Mouse (Mus musculus) kidney, postnatal 36 days (tissue): ENCODE results near the gene Olfr1416.
A peak's percentile ranks its signal among the peaks of the same experiment; 100 is the strongest.
"Not testable (repeated sequence)": the region's sequence is repeated elsewhere in the genome, so short reads cannot be mapped to it uniquely, and the experiment has no call there.

Source experiments
- DNase-seq, 2 experiments: peaks; one replicate each; pipeline ENCODE4 v3.0.0; 2021 to 2022; ENCODE audit warnings: mixed read lengths in 2 of 2

Olfr1416 gene

DNA sequence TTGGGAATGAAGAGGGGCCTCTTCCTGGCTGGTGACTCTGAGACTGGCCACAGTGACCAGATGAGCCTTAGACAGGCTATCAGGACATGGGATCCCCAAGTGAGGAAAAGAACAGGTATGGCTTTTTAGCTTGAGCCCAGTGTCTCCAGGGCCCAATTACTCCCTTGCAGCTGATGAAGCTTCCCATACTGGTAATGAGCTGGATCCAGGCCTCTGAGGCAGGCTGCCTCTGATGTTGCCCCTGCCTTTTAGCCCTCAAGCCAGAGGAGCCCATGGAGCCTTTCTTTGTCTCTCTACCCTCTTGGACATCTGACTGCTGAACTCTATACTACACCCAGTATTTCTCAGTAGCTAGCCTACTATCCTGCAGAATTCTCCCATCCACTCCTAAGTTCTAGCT is at the start of gene Olfr1416:
TSS of gene Olfr1416 (minus strand) at position 101 of the 400 bp plus-strand sequence.
- DNase-seq: no peak

- no peak for DNase-seq
Measured at GRCm38 (mm10) chr1:92523764-92524163, 38.9 kb upstream of the Olfr1416 start.

DNA sequence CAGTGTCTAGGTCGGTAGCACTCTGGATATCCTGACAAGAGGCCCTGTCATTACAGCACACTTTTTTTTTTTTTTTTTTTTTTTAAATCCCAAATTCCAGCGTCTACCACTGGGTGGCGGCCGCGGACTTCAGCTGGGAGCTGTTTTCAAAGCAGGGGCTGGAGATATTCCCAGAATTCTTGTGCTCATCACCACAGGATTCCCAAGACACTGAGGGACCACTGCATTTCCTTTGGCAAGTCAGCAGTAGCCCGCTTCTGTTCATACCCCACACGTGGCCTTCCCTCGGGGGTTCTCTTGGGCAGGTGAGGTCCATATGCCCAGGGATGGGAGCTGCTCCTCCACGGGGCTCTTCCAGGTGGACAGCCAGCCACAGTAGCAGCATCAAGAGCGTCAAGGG is 36.5 kb upstream of the Olfr1416 start:
- peak; percentile 8 to 53 for DNase-seq

DNA sequence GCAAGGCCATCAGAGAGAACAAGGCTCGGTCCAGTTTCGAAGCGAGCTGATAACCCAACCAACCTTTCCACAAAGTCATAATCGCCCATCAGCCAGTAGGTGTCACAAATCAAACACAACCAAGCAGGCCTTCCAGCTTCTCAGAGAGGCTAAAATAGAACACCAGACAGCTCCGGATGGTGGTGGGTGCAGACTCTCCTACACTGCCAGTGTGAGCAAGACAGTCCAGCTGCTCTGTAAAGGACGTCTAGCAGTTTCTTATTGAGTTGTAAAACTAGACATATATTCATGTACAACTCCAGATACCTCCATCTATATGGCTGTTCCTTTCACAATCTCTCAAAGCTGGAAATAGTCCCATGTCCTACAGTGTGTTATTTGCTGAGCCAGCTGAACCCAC is 34.1 kb upstream of the Olfr1416 start:
- DNase-seq: no peak

DNA sequence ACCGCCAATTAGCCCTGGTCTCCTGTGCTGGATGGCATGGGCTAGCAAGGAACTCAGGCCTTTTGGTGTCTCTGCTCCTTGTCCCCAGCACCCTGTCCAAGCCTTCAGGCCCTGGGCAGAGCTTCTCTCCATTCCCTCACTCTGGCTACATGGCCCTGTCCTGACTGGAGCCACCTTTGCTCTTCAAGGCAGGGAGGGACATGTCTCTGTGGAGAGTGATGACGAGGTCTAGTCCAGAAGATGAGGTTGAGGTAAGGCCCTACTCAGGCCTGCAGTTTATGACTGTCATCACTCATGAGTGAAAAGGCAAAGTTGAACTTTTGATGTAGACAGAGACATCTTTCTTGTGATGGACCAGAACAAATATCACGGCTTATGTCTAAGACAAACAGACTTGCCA is 33.6 kb upstream of the Olfr1416 start, which contains the start of gene Olfr1414:
TSS of gene Olfr1414 (minus strand) at position 101 of the 400 bp plus-strand sequence.
- DNase-seq: no peak

GRCm38 (mm10) chr1:92515390-92515789 is 30.5 kb upstream of the Olfr1416 start:
- DNase-seq: no peak

GRCm38 (mm10) chr1:92511646-92512045 is 26.7 kb upstream of the Olfr1416 start:
- DNase-seq: not testable (repeated sequence)

DNA sequence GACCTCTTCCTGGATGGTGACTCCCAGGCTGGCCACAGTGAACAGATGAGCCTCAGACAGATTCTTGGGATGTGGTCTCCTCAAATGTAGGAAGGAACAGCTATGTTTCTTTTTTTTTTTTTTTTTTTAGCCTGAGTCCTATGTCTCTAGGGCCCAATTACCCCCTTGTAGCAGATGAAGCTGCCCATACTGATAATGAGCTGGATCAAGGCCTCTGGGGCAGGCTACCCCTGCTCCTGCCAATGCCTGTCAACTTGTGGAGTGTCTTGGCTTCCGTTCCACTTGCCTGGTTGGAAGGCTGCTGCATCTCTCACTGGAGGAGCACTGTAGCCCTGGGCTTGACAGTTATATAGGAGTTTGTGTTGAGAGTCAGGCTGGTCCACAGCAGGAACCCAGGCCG is 11.1 kb upstream of the Olfr1416 start, which contains the start of gene Olfr1415:
TSS of gene Olfr1415 (minus strand) at position 101 of the 400 bp plus-strand sequence.
- no peak for DNase-seq

- DNase-seq: peak in 1 of 2 experiments; percentile 3
Measured at GRCm38 (mm10) chr1:92474066-92474578, 10.8 kb downstream of the Olfr1416 start.

DNA sequence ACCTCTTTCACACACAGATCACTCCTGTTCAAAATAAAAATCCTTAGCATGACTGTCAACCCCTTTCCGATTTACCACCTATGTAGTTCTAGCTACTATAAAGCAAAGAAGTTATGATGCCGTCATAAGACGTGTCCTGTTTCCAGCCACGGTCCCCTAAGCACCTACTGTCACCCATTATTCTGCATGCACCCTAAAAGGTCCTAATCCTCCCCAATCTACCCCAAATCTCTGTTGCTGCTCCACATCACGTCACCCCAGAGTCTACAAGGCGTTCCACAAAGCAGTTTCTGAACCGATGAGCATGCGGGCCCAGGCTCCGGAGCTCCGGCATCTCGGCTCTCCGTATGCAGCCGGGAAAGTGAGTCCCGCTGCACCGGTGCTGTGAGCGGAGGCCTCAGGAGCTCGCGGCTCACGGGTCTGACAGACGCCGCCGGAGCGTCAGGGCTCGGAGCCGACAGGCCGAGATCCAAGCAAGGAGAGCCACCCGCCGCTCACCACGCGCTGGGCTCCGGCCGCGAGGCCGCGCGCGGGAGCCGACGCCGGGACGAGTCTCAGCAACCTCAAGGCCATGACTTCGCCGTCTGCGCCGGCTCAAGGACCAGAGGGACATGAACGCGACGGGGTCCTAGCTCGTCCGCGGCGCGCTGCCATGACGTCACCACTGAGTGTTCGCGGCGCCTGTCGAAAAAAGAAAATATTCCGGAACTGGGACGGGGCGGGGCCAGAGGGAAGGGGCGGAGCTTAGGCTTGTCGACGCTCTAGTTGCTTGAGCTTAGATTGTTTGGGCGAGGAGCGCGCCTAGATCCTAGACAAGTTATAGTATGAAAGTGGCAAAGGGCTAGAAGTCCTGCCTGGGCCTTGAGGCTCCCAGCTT is 11.5 kb downstream of the Olfr1416 start, which contains the start of gene Ndufa10:
TSS of gene Ndufa10 (minus strand) at position 696 of the 877 bp plus-strand sequence.
- peak; percentile 91 to 98 for DNase-seq

GRCm38 (mm10) chr1:92468891-92469290 is 16.0 kb downstream of the Olfr1416 start:
- no peak for DNase-seq

DNA sequence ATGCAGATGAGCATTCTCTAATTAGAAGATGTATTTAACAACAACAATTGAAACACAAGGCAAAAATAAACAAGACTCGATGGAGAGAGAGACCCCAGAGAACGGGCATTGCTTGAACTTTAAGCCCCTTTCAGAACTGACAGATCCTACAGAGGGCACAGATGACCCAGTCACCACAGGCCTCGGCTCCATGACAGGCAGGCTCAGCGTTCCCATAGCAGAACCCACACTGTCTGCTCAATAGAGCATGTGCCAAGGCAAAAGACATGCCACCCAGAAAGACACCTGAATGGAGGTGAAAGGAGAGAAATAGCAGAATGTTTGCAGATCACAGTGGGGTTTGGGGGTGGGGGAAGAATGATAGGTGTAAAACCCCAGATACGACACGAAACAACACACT is 26.5 kb downstream of the Olfr1416 start:
- DNase-seq: no peak

DNA sequence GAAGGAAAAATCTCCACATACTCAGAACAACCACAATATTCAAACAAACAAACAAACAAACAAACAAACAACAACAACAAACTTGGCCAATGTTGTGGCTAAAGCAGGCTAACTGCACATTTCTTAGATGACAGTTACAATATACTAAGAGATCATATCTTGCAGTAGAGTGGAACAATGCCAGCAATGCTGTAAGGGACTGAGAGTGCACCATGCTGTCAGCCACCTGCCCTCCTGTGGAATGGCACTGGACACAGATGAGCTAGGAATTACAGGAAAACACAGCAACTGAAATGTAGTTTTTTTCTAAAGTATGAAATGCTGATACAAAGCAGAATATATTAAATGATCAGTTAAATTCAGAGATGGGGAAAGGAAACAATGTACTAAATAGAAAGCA is 27.2 kb downstream of the Olfr1416 start:
- no peak for DNase-seq

DNA sequence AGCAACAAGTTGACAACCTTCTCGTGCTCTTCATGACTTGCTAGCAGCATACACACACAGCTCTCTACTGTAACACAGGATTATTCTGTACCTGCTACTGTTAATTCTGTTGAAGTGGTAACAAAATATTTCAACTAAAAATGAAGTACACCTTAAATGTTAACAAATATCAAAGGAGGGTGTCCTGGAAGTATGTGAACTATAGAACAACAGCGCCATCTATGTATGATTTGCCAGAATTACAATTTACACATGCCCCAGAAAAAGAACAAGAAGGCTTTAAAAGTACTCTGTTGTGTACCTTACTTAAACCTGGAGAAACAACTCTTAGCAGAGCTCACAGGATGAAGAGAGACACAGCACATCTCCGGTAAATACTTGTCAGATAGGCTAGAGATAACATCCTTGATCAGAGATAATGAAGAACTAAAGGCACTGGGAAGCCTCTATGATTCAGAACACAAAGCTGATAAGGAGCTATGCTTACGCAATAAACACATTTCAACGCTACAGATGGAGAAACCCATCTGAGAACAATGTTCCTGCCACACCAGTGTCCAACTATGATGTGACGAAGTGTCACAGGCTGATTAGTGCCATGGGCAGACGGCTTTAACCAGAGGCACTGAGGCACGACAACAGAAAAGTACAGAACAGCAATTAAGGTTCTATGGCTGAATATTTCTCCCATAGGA is 31.0 kb downstream of the Olfr1416 start:
- peak in 1 of 2 experiments; percentile 14 for DNase-seq

- no peak for DNase-seq
Measured at GRCm38 (mm10) chr1:92448293-92448692, 36.6 kb downstream of the Olfr1416 start.

DNA sequence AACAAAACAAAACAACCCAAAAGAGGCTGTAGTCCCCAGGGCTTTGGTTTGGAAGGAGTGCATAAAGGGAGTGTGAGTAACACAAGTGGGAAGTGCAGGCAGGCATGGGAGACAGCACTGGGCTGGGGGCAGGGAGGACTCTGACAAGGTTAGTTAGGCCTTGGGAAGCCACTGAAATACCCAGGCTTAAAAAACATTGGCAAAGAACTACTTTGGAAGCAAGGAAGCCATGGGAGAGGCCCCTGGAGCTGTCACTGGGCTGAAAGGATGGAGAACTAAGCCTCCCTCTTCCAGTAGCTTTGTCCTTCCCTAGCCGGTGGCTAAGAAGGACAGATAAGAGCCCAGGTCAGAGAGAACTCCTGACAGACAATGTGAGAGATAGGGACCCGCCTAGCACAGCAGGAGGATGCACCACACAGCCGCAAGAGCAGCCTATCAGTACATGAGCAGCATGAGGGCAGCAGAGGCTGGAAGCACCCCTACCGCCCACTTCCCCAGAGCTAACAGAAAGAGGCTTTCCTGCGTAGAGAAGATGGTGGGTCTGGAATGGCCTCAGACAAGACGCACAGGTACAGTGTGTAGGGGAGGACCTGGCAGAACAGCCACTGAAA is 43.4 kb downstream of the Olfr1416 start:
- DNase-seq: no peak

- DNase-seq: no peak
Measured at GRCm38 (mm10) chr1:92440066-92440750, 44.7 kb downstream of the Olfr1416 start.

DNA sequence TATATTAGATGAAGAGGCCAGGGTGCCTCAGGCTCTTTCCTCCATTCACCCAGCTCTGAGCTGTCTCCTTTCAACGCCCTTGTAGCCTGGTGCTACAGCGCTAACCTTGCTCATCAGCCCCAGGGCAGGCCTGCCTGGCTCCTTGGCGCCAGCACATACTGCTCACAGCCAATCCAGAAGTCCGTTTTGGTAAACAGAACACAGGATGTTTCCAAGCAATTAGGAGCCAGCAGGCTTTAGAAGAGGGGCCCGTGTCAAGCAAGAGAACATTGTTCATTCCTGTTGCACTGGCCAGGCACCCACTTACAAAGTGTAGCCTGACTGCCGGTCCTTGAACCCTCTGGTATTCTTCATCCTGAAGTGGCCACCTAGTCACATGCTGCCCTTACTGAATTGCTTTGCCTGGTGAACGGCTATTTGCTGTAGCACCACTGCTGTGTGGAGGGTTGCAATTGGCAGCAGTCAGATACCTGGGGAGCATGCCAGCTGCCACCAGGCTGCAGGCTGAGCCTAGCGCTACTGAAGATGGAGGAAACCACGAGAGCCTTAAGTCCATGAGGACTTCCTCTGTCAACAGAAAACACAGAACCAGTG is 47.1 kb downstream of the Olfr1416 start:
- DNase-seq: peak; percentile 4 to 27

GRCm38 (mm10) chr1:92436831-92437321 is 48.0 kb downstream of the Olfr1416 start:
- DNase-seq: no peak

DNA sequence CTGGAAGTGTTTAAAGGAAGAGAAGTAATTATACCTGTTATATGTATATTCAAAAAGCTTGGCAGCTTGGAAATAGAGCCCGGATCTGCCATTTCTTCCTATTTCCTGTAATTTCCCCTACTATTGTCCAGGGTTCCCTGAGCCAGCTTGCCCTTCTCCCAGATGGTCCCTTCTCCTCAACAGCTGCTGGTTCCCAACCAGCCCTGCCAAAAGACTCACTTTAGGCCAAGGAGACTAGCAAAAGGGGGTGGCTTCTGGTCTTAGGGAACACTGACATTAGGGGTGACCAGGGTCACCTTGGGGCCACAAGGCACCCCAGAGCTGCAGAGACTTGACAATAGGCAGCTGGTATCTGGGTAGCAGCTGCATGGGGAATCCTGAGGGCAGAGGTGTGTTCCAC is 49.9 kb downstream of the Olfr1416 start:
- DNase-seq: no peak

DNA sequence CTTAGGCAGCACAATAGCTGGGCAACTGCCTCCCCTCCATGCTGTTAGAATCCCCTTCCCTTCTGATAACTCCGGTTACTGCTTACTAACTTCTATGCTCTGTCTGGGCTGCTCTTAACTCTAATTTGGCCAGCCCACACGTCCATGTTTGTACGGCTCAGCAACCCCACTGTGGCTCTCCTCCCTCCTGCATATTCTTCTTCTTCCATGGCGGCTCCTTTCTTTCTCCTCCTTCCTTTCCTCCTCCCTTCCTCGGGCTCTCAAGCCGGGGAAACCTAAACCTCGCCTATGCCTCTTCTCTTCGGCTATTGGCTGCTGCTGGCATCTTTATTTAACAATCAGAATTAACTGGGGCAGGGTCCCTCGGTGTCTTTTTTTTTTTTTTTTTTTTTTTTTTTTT is 52.1 kb downstream of the Olfr1416 start:
- no peak for DNase-seq

DNA sequence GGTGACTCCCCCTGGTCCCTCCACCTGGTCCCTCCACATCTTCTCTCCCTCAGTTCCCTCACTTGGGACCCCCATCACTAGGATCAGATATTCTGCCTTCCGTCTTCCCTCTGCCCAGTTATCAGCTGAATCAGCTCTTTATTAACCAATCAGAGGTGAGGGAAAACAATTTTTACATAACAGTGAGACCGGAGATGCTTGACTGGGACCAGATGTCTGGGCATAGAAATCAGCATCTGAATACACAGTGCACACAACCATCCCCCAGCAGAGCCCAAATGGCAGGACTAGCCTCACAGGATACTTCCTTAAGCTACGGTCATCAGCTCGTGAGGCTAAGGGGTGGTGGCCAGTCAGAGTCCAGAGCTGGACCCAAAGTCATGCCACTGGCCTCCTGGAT is 52.8 kb downstream of the Olfr1416 start:
- no peak for DNase-seq
